Mouse (Mus musculus): ENCODE results near the gene Jdp2. TPM values are rescaled to one million over a fixed set of nuclear protein-coding genes. Genes with fewer than 3 reads are reported as not detected.

Gene Jdp2
- 1 to 10 TPM; 8.8 to 9.2 TPM for total RNA-seq (2021)

DNA sequence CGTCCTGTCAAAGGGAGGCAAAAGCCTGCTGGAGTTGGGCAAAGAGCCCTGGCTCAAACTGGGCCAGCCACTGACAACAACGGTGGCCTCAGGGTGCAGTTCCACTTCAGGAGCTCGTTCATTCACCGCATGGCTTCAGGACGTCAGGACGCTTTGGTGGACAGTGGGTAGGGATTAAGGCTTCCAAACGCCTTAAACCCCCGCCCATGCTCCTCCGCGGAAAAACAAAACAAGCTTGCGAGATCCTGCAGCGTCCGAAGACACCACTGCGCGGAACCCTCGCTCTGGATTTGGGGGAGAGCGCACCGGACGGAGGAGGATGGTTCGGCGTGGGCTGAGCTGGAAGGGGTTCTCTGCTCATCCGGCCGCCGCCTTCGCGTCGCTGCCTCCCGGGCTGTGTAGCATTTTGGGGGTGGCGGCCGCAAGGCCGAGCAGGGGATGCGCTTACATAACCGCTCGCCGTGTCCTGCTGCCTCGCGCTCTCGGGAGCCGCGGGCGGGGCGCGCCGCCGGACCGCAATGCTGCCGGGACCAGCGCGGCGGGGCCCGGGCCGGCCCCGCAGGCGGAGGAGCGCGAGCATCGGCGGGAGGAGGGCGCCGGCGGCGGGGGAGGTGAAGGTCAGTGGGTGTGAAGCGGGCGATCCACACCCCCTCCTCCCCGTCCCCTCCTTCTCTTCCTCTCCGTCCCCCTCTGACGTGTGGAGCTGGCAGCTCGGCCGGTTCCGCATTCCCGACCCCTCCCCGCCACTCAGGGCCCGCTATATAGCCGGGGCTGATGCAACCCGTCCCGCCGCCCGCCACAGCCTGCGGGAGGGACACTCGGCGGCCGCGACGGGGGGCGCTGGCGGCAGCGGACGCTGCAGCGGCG is at the start of gene Jdp2:
Gene Jdp2, plus strand, starts transcription at position 417 of the 867 bp plus-strand sequence.
- intact Hi-C loops (cut with DNase I): loop anchor here (5.0 kb wide), 1 partner anchor 67 kb away; no protein-coding TSS in a partner anchor
- peak; percentile 94 for DNase-seq (ENCODE audit: low spot score)

DNA sequence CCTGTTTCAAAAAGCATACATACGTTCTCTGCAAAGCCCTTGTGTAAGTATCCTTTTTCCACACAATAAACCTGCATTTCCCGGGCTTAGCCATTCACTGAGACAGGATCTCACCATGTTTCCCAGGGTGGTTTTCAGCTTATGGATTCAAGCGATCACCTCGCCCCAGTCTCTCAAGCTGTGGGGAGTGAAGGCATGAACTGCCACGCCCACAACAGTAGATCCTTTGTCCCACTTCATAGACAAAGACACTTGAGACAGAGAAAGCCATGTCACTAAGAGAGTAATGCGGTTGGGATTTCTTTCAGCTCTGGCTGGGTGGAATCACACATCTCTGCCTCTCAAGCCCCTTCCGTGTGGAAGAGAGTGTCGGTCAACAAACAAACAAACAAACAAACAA is 49.2 kb upstream of the Jdp2 start:
- DNase-seq (ENCODE audit: low spot score): no peak
- intact Hi-C loops (cut with DNase I): no loop called here

GRCm38 (mm10) chr12:85550435-85550834 is 48.4 kb upstream of the Jdp2 start:
- intact Hi-C loops (cut with DNase I): no loop called here
- no peak for DNase-seq (ENCODE audit: low spot score)

DNA sequence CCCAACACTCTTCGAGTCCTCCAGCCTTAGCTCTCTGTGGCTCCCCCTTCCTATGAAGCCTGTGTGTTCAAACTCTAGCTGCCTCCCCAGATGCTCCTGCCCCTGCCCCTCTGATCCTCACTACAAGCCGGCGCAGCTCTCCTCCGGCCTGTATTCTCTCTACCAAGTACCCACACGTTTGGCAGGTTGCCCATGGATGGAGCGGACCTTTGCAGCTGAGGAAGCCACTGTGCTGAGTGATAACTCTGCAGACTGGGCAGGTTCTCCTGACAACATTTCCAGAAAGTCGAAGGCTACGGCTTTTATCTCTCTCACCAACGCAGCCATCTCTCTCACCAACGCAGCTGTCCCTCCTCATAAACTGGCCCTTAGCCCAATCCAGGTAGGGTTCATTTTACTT is 39.5 kb upstream of the Jdp2 start:
- intact Hi-C loops (cut with DNase I): no loop called here
- no peak for DNase-seq (ENCODE audit: low spot score)

DNA sequence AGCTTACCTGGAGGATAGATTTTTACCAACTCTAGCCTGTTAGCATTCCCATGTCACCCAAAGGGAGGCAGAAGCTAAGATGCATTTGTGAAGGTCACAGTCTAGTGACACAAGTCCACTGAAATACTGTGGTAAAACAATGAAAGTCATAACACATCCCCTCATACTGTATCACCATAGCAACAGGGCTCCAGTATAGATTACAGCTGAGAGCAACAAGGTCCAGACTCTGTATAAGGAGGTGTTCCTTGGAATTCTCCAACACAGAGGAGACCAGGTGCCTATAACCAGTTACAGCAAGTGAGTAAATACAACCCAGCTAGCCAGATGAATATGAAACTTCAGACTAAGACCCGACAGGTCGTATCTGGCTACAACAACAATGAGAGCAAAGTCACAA is 33.4 kb upstream of the Jdp2 start:
- DNase-seq (ENCODE audit: low spot score): no peak
- intact Hi-C loops (cut with DNase I): no loop called here

DNA sequence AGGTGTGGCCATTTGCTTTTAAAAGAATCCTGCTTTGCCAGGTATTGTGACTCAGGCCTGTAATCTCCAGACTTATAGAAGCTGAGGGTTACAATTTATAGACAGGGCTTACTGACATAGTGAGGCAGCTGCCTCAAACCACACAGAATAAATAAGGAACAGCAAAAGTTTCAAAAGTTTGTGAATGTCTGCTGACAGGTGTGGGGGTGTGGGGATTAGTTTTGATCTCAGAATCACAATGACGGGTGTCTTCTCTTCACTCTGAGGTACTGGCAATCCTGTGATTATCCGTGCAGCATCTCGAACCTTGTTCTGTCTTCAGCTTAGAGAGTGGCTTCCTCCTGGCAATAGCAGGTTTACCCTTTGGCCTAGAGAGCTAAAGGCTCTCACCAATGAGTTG is 30.5 kb upstream of the Jdp2 start:
- intact Hi-C loops (cut with DNase I): no loop called here
- no peak for DNase-seq (ENCODE audit: low spot score)

DNA sequence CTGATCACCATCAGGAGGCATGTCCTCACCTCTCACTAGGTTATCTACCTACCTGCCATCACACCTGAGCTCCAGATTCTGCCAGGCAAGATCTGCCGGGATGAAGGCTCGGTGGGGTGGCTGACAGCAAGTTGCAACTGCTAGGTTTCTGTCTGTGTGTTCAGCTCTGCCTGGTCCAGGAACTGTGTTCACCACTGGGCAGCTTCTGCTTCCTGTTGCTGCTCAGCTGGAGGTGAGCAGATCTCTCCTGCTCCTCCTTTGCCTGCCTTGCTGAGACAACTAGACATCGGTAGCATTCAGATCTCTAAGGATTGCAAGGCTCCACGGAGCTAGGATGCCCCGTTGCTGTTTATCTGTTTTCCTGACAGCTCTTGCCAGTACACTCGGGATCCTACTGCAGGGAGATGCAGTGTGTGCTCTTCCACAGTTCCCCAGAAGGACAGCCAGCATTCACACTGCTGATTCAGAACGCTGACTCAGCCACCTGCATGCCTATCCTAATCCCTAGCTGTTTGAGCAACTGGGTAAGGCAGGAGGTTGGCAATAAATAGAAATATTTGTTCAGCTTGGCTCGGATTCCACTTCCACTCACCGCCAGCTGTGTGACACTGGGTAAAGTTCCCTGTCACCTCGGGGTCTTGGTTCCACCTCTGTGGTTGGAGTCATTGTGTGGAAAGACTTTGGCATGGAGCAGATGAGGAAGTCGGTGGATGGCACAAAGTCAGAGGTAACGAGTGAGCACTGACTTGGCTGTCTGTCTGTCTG is 29.3 kb upstream of the Jdp2 start:
- intact Hi-C loops (cut with DNase I): loop anchor here (5.0 kb wide), 1 partner anchor 63 kb away; no protein-coding TSS in a partner anchor
- DNase-seq (ENCODE audit: low spot score): no peak

DNA sequence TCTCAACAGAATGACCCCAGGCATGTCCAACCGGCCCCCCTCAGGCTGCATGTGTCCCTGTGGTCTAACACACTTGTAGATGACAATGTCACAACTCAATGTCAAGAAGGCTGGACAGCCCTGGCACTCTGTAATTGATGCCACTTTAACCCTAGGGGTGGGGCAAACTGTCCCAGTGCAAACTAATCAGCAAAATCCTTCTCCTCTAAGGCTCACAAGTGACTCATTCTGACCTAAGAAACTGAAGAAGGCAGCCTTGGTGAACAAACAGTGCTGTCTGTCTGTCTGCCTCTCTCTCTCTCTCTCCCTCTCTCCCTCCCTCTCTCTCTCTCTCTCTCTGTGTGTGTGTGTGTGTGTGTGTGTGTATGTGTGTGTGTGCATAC is 28.7 kb upstream of the Jdp2 start:
- DNase-seq (ENCODE audit: low spot score): no peak
- intact Hi-C loops (cut with DNase I): loop anchor here (5.0 kb wide), 1 partner anchor 62 kb away; no protein-coding TSS in a partner anchor

DNA sequence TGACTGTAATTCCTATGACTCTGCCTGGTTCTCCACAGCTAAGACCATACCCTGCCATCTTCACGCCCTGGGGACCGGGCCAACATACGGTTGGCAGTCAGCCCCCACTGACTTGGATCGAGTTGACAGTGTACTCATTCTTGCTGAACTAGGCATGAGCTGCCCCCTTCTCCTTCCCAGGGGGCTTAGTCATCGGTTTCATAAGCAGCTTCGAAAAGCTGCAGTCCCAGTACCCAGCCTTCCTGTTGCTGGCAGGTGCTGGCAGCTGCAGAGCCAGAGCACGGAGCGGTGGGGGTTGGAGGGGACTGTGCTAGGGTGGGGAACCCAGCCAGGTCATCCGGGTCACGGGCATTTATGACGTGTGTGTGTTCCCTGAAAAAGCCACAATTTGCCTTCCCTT is 27.5 kb upstream of the Jdp2 start:
- intact Hi-C loops (cut with DNase I): loop anchor here (5.0 kb wide), 1 partner anchor 61 kb away; no protein-coding TSS in a partner anchor

DNA sequence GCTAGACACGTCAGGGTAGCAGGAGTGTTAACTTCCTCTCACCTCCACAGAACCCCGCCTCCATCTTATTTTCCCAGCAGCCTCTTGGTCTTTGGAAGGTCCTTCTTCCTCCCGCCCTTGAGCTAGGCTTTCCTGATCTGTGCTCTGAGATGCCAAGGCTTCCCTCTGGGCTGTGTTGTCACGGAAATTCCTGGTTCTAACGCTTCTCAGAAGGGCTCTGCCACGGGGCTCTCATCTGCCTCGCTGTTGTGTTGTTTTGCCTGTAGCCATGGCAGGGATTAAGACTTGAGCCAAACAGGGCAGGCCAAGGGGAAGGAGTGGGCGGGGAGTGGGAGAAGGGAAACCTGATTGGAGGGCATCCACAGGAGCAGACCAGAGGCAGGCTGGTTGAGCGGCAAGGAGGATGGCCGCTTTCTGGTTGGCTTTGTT is 26.8 kb upstream of the Jdp2 start:
- intact Hi-C loops (cut with DNase I): loop anchor here (2.0 to 5.0 kb wide), 2 partner anchors 31 to 60 kb away; no protein-coding TSS in a partner anchor
- DNase-seq (ENCODE audit: low spot score): peak; percentile 73

More for the DNA sequence above, 27.5 kb upstream of the Jdp2 start:
- peak; percentile 37 for DNase-seq (ENCODE audit: low spot score)

DNA sequence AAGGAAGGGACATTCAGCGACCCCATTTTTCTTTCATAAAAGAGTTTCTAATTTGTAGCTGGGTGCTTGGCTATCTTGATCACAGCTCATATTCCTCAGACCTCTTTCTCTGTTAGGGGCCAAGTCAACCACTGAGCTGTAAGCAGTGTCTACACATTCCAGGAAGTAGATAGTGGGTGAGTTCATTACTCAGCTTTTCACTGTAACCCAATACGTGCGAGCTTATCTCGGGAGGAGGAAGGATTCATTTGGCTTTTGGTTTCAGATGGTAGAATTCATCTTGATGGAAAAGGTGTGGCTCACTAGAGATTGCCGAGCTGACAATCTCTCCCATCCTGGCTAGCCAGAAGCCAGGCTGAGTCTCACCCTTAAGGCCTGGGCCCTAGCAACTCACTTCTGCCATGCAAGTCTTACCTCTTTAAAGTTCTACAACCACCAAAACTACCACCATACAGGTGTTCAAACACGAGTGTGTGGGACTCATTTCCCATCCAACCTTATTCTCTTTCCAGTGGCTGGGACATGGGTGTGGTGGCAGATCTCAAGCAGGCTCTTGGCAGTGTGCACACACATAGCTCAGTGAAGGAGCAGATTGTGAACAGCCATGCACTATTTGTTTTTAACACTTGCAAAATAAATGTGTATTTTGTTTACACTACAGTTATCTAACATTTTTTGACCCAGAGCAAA is 23.9 kb upstream of the Jdp2 start:
- DNase-seq (ENCODE audit: low spot score): no peak
- intact Hi-C loops (cut with DNase I): loop anchor here (5.0 kb wide), 1 partner anchor 57 kb away; no protein-coding TSS in a partner anchor

DNA sequence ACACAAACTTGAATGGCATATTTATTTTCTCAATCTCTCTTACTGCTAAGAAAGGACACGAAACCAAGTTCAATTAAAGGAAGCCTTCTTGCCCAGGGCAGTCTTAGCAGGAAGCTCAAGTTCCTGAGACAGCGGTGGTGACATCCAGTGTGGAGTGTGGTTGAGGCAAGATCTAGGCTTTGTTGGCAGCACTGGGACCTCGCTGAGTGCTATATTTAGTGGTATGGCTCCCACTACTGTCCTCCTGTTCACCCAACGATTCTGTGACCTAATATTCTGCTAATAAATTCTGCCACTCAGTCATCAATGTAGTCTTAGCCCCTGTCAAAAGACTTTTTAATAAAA is 23.4 kb upstream of the Jdp2 start:
- no peak for DNase-seq (ENCODE audit: low spot score)
- intact Hi-C loops (cut with DNase I): no loop called here

GRCm38 (mm10) chr12:85581261-85582066 is 17.4 kb upstream of the Jdp2 start:
- DNase-seq (ENCODE audit: low spot score): no peak
- intact Hi-C loops (cut with DNase I): no loop called here

- intact Hi-C loops (cut with DNase I): no loop called here
- DNase-seq (ENCODE audit: low spot score): no peak
These were observed 16.8 kb upstream of the Jdp2 start for GRCm38 (mm10) chr12:85582067-85582316.

- intact Hi-C loops (cut with DNase I): no loop called here
- DNase-seq (ENCODE audit: low spot score): peak; percentile 33
These were observed 13.0 kb upstream of the Jdp2 start for GRCm38 (mm10) chr12:85585761-85586258.

DNA sequence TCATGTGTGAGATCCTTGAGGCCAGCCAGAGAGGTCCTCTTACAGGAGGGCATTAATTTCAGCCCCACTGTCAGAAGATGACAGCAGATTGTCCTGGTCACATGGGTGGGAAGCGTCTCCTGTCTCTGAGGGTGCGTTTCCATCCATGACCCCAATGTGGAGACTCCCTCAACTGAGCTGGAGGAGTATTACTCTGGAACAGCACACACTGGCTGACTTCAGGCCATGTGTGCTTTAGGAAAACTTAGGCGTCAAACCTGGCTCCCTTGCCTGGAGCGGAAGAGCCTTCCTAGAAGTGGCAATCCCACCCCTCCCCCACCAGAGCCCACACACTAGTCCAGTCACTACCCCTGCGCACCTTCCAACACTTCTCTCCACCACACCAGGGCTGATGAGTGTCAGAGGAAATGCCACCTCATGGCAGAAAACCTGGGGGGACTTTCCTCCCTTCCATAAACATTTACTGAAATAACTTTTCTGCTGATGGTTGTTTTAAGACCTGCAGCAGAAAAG is 8.9 kb upstream of the Jdp2 start:
- no peak for DNase-seq (ENCODE audit: low spot score)
- intact Hi-C loops (cut with DNase I): no loop called here

DNA sequence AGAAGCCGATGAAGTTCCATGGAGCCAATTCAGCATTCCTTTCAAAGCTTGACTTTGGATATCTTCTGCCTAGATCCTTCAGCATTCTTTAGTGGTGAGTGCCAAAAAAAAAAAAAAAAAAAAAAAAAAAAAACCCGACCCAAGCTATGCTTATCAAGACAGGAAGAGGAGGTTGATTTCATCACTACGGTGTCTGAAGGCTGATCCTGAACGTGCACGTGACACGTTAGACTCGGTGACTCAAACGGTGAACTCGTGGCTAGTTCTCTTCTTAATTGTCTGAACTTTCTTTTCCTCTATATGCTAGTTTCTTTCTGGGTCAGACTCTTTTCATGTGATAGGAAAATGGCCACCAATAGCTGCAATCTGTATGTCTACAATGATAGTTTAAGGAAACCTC is 5.9 kb upstream of the Jdp2 start:
- no peak for DNase-seq (ENCODE audit: low spot score)
- intact Hi-C loops (cut with DNase I): no loop called here

- intact Hi-C loops (cut with DNase I): no loop called here
- no peak for DNase-seq (ENCODE audit: low spot score)
These were observed 4.4 kb upstream of the Jdp2 start for GRCm38 (mm10) chr12:85594390-85594789.

GRCm38 (mm10) chr12:85598053-85598452 is 774 bp upstream of the Jdp2 start:
- intact Hi-C loops (cut with DNase I): loop anchor here (5.0 kb wide), 1 partner anchor 66 kb away; no protein-coding TSS in a partner anchor
- DNase-seq (ENCODE audit: low spot score): no peak
